Mouse (Mus musculus): ENCODE measurements around the gene Bicc1. TPM values are rescaled to one million over a fixed set of nuclear protein-coding genes. Genes with fewer than 3 reads are reported as not detected.
A peak's percentile ranks its signal among the peaks of the same experiment; 100 is the strongest.

Bicc1 gene
- polyA plus RNA-seq, 1 experiment from 2014 or later: 9.4 TPM

GRCm38 (mm10) chr10:71138852-71139197 lies 20.7 kb downstream of the Bicc1 start:
- no peak overlapping the region for H3K4me2 ChIP-seq (replicated peaks; ENCODE audit: low read depth, low read length)
- 0 out of 2 replicates have a peak, but pooled peaks have one; percentile 27 for ATAC-seq (ENCODE audit: low FRiP score)
- H3K4me1 ChIP-seq (replicated peaks; ENCODE audit: control insufficient read depth, insufficient read depth, low read length): 0 out of 2 replicates have a peak, but pooled peaks cover 2% of the 10 kb centered on the region
- H3K9me3 ChIP-seq (ENCODE audit: control insufficient read depth, low read length): no peaks in the 10 kb centered on the region
- H3K36me3 ChIP-seq (ENCODE audit: control insufficient read depth, insufficient read depth, low read length): no peaks in the 10 kb centered on the region
- H3K4me3 ChIP-seq (ENCODE audit: low read depth, low read length): no peak overlapping the region
- H3K27ac ChIP-seq (ENCODE audit: low read depth, low read length): no peak overlapping the region
- H3K27me3 ChIP-seq (ENCODE audit: control insufficient read depth, insufficient read depth, low read length): no peaks in the 10 kb centered on the region
- no peak for DNase-seq (ENCODE audit: low spot score)
- no peak overlapping the region for H3K9ac ChIP-seq (ENCODE audit: low read depth, low read length)
- 78% methylated on average over 2 of the region's 2 CpGs for WGBS

- DNase-seq (ENCODE audit: low spot score) (peak; percentile 67), ATAC-seq (ENCODE audit: low FRiP score) (0 out of 2 replicates have a peak, but pooled peaks have one; percentile 43)
- H3K36me3 ChIP-seq (ENCODE audit: control insufficient read depth, insufficient read depth, low read length): no peaks in the 10 kb centered on the region
- no peak overlapping the region for H3K27ac ChIP-seq (ENCODE audit: low read depth, low read length)
- no peaks in the 10 kb centered on the region for H3K9me3 ChIP-seq (ENCODE audit: control insufficient read depth, low read length)
- 61% methylated on average over 14 of the region's 14 CpGs for WGBS
- H3K9ac ChIP-seq (ENCODE audit: low read depth, low read length): no peak overlapping the region
- H3K4me2 ChIP-seq (replicated peaks; ENCODE audit: low read depth, low read length): no peak overlapping the region
- no peaks in the 10 kb centered on the region for H3K27me3 ChIP-seq (ENCODE audit: control insufficient read depth, insufficient read depth, low read length)
- no peak overlapping the region for H3K4me3 ChIP-seq (ENCODE audit: low read depth, low read length)
- H3K4me1 ChIP-seq (replicated peaks; ENCODE audit: control insufficient read depth, insufficient read depth, low read length): 0 out of 2 replicates have a peak, but pooled peaks cover 2% of the 10 kb centered on the region
Measured at GRCm38 (mm10) chr10:71138132-71138851, 21.2 kb downstream of the Bicc1 start.

DNA sequence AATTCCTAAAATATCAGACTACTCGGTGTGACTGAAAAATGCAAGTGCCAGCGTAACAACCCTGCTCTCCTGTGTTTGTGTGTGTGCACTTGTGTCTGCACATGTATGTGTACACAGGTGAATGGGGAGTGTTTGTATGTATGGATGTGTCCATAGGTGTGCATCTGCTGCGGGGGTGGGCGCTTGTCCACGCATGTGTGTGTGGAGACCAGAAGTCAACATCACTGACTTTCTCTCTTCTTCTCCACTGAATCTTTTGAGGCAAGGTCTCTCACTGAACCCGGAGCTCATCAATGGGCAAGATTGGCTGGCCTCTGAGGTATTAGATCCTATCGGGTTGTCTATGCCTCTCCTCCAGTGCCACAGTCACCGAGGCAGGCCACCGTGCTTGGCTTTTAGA lies 21.9 kb downstream of the Bicc1 start:
- no peak for DNase-seq (ENCODE audit: low spot score)
- ATAC-seq (ENCODE audit: low FRiP score): no peak
- 95% methylated on average over 9 of the region's 9 CpGs for WGBS
- no peaks in the 10 kb centered on the region for H3K9me3 ChIP-seq (ENCODE audit: control insufficient read depth, low read length)
- H3K27me3 ChIP-seq (ENCODE audit: control insufficient read depth, insufficient read depth, low read length): no peaks in the 10 kb centered on the region
- H3K36me3 ChIP-seq (ENCODE audit: control insufficient read depth, insufficient read depth, low read length): no peaks in the 10 kb centered on the region
- 0 out of 2 replicates have a peak, but pooled peaks cover 2% of the 10 kb centered on the region for H3K4me1 ChIP-seq (replicated peaks; ENCODE audit: control insufficient read depth, insufficient read depth, low read length)
- H3K9ac ChIP-seq (ENCODE audit: low read depth, low read length): no peak overlapping the region
- H3K27ac ChIP-seq (ENCODE audit: low read depth, low read length): no peak overlapping the region
- no peak overlapping the region for H3K4me2 ChIP-seq (replicated peaks; ENCODE audit: low read depth, low read length)
- no peak overlapping the region for H3K4me3 ChIP-seq (ENCODE audit: low read depth, low read length)

GRCm38 (mm10) chr10:71131333-71131732 lies 28.2 kb downstream of the Bicc1 start:
- H3K9me3 ChIP-seq (ENCODE audit: control insufficient read depth, low read length): no peaks in the 10 kb centered on the region
- ATAC-seq (ENCODE audit: low FRiP score): no peak
- no peak overlapping the region for H3K4me2 ChIP-seq (replicated peaks; ENCODE audit: low read depth, low read length)
- H3K27ac ChIP-seq (ENCODE audit: low read depth, low read length): no peak overlapping the region
- 69% methylated on average over 9 of the region's 9 CpGs for WGBS
- H3K4me3 ChIP-seq (ENCODE audit: low read depth, low read length): no peak overlapping the region
- no peaks in the 10 kb centered on the region for H3K4me1 ChIP-seq (replicated peaks; ENCODE audit: control insufficient read depth, insufficient read depth, low read length)
- DNase-seq (ENCODE audit: low spot score): no peak
- no peak overlapping the region for H3K9ac ChIP-seq (ENCODE audit: low read depth, low read length)
- no peaks in the 10 kb centered on the region for H3K36me3 ChIP-seq (ENCODE audit: control insufficient read depth, insufficient read depth, low read length)
- no peaks in the 10 kb centered on the region for H3K27me3 ChIP-seq (ENCODE audit: control insufficient read depth, insufficient read depth, low read length)

GRCm38 (mm10) chr10:71130261-71130660 lies 29.2 kb downstream of the Bicc1 start:
- DNase-seq (ENCODE audit: low spot score): no peak

GRCm38 (mm10) chr10:71127951-71128331 lies 31.6 kb downstream of the Bicc1 start:
- H3K9ac ChIP-seq (ENCODE audit: low read depth, low read length): no peak overlapping the region
- ATAC-seq (ENCODE audit: low FRiP score): no peak
- no peaks in the 10 kb centered on the region for H3K4me1 ChIP-seq (replicated peaks; ENCODE audit: control insufficient read depth, insufficient read depth, low read length)
- no peaks in the 10 kb centered on the region for H3K9me3 ChIP-seq (ENCODE audit: control insufficient read depth, low read length)
- no peaks in the 10 kb centered on the region for H3K36me3 ChIP-seq (ENCODE audit: control insufficient read depth, insufficient read depth, low read length)
- no peak overlapping the region for H3K4me2 ChIP-seq (replicated peaks; ENCODE audit: low read depth, low read length)
- no peaks in the 10 kb centered on the region for H3K27me3 ChIP-seq (ENCODE audit: control insufficient read depth, insufficient read depth, low read length)
- 42% methylated on average over 8 of the region's 8 CpGs for WGBS
- H3K4me3 ChIP-seq (ENCODE audit: low read depth, low read length): no peak overlapping the region
- H3K27ac ChIP-seq (ENCODE audit: low read depth, low read length): no peak overlapping the region
- DNase-seq (ENCODE audit: low spot score): no peak

More at GRCm38 (mm10) chr10:71130261-71130660, 29.2 kb downstream of the Bicc1 start:
- no peak overlapping the region for H3K4me2 ChIP-seq (replicated peaks; ENCODE audit: low read depth, low read length)
- H3K27ac ChIP-seq (ENCODE audit: low read depth, low read length): no peak overlapping the region
- no peaks in the 10 kb centered on the region for H3K27me3 ChIP-seq (ENCODE audit: control insufficient read depth, insufficient read depth, low read length)
- ATAC-seq (ENCODE audit: low FRiP score): no peak
- H3K4me1 ChIP-seq (replicated peaks; ENCODE audit: control insufficient read depth, insufficient read depth, low read length): no peaks in the 10 kb centered on the region
- H3K9ac ChIP-seq (ENCODE audit: low read depth, low read length): no peak overlapping the region
- no peaks in the 10 kb centered on the region for H3K9me3 ChIP-seq (ENCODE audit: control insufficient read depth, low read length)
- no peak overlapping the region for H3K4me3 ChIP-seq (ENCODE audit: low read depth, low read length)
- WGBS: 58% methylated on average over 9 of the region's 9 CpGs
- no peaks in the 10 kb centered on the region for H3K36me3 ChIP-seq (ENCODE audit: control insufficient read depth, insufficient read depth, low read length)

DNA sequence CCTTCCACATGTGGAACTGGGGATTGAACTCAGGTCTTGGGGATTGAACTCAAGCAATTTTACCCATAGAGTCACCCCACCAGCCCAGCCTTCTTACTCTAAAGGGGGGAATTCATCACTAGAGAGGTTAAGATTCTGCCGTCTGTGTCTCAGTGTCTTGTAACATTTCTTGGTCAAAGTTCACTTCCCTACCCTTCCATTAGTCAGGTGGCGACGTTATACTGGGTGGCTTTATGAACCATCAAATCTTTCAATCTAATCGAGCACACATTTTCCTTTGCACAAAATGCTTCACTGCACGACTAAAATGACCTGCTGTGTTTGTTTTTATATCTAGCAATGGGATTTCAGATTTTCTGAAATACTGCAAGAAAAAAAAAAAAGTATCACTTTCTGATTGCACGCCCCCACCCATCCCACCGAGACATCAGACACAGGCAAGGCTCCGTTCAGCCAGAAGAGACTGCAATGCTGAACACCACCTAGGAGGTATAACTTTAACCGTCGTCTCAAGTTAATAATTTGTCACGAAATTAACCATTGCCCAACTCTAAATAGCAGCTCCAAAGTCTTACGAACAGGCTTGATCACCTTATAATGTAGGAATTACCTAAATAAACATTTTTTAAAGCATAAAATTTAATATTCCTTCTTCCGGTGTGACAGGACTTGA lies 32.1 kb downstream of the Bicc1 start:
- DNase-seq (ENCODE audit: low spot score) (no peak), ATAC-seq (ENCODE audit: low FRiP score) (no peak)
- no peak overlapping the region for H3K9ac ChIP-seq (ENCODE audit: low read depth, low read length)
- H3K4me1 ChIP-seq (replicated peaks; ENCODE audit: control insufficient read depth, insufficient read depth, low read length): no peaks in the 10 kb centered on the region
- no peaks in the 10 kb centered on the region for H3K9me3 ChIP-seq (ENCODE audit: control insufficient read depth, low read length)
- H3K27me3 ChIP-seq (ENCODE audit: control insufficient read depth, insufficient read depth, low read length): no peaks in the 10 kb centered on the region
- no peak overlapping the region for H3K4me3 ChIP-seq (ENCODE audit: low read depth, low read length)
- WGBS: 63% methylated on average over 13 of the region's 13 CpGs
- no peak overlapping the region for H3K27ac ChIP-seq (ENCODE audit: low read depth, low read length)
- H3K4me2 ChIP-seq (replicated peaks; ENCODE audit: low read depth, low read length): no peak overlapping the region
- no peaks in the 10 kb centered on the region for H3K36me3 ChIP-seq (ENCODE audit: control insufficient read depth, insufficient read depth, low read length)

- Histone ChIP-seq H3K4me2 (replicated peaks; ENCODE audit: low read depth, low read length) (no peak overlapping the region), H3K9ac (ENCODE audit: low read depth, low read length) (no peak overlapping the region), H3K4me1 (replicated peaks; ENCODE audit: control insufficient read depth, insufficient read depth, low read length) (no peaks in the 10 kb centered on the region), H3K27me3 (ENCODE audit: control insufficient read depth, insufficient read depth, low read length) (no peaks in the 10 kb centered on the region), H3K27ac (ENCODE audit: low read depth, low read length) (no peak overlapping the region), H3K9me3 (ENCODE audit: control insufficient read depth, low read length) (no peaks in the 10 kb centered on the region), H3K4me3 (ENCODE audit: low read depth, low read length) (no peak overlapping the region), H3K36me3 (ENCODE audit: control insufficient read depth, insufficient read depth, low read length) (no peaks in the 10 kb centered on the region)
- DNase-seq (ENCODE audit: low spot score) (no peak), ATAC-seq (ENCODE audit: low FRiP score) (no peak)
- 60% methylated on average over 3 of the region's 3 CpGs for WGBS
Measured at GRCm38 (mm10) chr10:71123974-71124373, 35.5 kb downstream of the Bicc1 start.

DNA sequence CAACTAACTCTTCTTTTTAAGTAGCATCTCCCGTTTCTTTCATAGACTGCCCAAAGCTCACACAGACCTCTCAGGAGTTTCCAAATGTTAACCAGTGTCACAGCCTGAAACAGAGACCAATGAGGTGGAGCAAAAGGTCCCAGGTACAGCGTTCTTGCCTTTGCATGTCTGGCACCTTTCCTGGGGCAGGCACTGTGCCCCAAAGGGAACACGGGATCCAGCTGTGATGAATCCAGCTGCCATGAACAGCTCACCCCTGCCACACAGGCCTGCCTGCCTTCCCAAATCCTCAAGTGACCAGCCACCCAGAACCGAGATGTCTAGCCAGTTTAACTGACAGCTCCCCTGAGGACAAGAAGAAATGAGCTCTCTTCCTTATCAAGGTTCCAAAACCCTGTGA lies 36.1 kb downstream of the Bicc1 start:
- ATAC-seq (ENCODE audit: low FRiP score) (no peak), DNase-seq (ENCODE audit: low spot score) (no peak)
- Histone ChIP-seq H3K4me1 (replicated peaks; ENCODE audit: control insufficient read depth, insufficient read depth, low read length) (no peaks in the 10 kb centered on the region), H3K4me2 (replicated peaks; ENCODE audit: low read depth, low read length) (no peak overlapping the region), H3K9me3 (ENCODE audit: control insufficient read depth, low read length) (no peaks in the 10 kb centered on the region), H3K27me3 (ENCODE audit: control insufficient read depth, insufficient read depth, low read length) (no peaks in the 10 kb centered on the region), H3K4me3 (ENCODE audit: low read depth, low read length) (no peak overlapping the region), H3K27ac (ENCODE audit: low read depth, low read length) (no peak overlapping the region), H3K9ac (ENCODE audit: low read depth, low read length) (no peak overlapping the region), H3K36me3 (ENCODE audit: control insufficient read depth, insufficient read depth, low read length) (no peaks in the 10 kb centered on the region)
- WGBS: 63% methylated on average over 4 of the region's 4 CpGs

Data from hindbrain, embryonic 11.5 days (tissue).